Mouse (Mus musculus): ENCODE measurements at regions not wholly inside any gene's neighbourhood (a gene's known extent, or its start where the extent isn't known, plus 50 kb on each side); places are given as distances from the start of the nearest gene placed in this dataset.
"Not testable (repeated sequence)": the region's sequence is repeated elsewhere in the genome, so short reads cannot be mapped to it uniquely, and the experiment has no call there.

DNA sequence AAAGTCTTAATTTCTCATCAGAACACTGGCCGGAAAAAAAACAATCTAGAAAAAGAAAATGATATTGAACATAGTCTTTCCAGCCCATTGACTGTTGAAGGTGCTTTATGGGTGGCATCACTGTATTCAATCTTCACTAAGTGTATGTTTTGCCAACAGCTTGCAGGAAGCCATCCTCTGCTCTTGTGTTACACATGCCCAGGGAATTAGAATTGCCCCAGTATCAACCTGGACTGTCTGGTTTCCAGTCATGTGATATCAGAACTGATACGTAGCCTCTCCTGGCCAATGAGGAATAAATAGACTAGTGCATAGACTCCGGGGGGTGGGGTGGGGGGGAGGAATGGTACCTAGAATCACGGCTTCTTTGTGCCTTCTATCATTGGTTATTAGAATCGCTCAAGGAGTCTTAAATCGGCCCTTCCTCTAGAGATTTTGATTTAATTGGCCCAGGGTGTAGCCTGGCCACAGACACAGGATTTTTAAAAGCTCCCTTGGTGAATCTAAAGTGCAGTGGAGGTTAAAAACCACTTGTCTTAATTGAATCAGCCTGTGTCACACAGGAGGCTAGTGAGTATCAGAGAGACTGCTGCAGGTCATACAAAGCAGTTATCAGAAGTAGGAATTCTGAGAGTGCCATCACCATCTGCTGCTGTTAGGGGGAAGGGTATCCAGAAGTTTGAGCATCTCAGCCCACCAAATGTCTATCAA is 218.0 kb upstream of the Klf3 start:
- DNase-seq (ENCODE audit: low spot score): no peak

DNA sequence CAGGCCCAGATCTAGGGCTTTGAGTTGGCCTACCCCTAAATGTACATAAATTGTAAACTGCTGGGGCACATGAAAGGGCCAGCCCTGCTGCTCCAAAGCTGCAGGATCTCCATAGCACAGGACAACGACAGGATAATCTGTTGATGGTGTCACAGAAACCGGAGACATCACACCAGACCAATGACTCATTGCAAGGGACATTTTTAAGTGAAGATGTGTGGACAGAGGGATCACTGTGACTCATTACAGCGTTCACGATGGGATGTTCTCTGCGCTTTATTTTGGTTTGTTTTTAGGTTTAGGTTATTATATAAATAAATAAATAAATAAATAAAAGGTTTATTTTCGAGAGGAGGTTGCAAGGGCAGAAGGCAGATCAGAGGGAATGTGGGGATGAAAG is 216.9 kb upstream of the Klf3 start:
- no peak for DNase-seq (ENCODE audit: low spot score)

DNA sequence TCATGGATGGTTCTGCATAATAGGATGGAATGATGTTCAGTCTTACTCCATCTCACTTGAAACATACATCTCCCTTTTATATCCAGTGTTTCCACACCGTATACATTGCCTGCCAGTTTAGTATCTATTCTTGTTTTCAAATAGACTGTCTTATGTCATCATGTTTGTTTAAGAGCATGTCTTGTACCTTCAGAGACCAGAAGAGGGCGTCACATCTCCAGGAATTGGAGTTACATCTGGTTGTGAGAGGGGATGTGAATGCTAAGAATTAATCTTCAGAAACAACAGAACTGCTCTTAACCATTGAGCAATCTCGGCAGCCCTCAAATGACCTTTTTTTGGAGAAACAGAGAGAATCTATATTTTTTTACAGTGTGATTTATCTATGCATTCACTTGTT is 216.3 kb upstream of the Klf3 start:
- no peak for DNase-seq (ENCODE audit: low spot score)

DNA sequence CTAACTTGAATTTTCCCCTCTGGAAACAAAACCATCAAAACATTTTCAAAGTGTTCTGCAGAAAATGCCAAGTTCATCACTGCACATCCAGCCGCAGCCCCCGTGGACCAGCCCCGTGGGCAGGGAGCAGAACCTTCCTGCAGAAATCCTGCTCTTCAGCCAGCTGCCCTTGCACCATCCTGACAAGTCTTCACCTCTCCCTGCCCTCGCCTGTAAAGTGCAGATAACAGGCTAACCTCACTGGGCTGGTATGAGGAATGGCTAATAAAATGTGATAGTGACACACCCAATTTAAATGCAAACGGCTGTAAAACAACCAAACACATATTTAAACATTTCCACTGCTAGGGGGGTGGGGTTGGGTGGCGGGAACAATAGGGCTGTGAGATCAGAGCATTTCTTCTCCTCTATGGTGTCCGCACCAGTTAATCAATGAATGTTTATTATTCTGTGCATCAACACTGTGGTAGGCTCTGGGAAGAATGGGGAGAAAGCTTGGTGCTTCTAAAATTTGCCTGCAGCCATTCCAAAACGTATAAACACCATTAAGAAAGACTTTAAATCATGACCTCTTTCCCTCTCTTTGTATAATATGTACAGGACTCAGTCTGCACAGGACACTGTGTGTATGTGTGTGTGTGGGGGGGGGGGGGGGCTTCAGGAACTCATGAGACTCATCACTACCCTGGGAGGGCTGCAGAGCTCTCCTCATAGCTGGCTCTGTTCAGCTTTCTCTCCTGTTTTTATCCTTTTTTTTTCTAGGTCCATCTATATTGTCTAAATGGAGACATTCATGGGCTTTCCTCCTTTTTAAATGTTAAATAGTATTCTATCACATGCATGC is 215.1 kb upstream of the Klf3 start:
- peak; percentile 57 for DNase-seq (ENCODE audit: low spot score)

DNA sequence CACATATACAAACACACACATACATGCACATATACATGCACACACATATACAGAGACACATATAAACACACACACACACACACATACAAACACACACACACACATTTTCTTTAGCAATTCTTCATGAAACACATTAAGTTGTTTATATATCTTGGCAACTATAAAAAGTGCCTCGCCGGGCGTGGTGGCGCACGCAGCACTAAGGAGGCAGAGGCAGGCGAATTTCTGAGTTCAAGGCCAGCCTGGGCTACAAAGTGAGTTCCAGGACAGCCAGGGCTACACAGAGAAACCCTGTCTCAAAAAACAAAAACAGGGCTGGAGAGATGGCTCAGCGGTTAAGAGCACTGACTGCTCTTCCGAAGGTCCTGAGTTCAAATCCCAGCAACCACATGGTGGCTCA is 214.4 kb upstream of the Klf3 start:
- not testable (repeated sequence) for DNase-seq (ENCODE audit: low spot score)

DNA sequence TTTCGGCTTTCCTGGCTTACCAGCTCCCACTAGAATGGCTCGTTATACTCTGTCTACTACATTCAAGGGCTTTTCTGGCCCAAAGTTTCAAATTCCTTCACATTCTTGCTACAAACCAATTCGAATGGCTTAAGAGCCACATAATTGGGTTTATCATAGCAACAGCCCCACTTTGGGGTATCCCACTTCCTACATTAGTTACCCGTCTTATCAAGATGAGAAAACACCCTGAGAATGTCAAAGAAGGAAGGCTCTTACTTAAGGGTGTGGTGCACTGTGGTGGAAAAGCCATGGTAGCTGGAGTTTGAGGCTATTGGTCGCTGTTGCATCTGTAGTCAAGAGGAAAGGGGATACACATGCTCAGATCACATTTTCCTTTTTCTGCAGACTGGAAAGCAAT is 213.2 kb upstream of the Klf3 start:
- DNase-seq (ENCODE audit: low spot score): no peak

DNA sequence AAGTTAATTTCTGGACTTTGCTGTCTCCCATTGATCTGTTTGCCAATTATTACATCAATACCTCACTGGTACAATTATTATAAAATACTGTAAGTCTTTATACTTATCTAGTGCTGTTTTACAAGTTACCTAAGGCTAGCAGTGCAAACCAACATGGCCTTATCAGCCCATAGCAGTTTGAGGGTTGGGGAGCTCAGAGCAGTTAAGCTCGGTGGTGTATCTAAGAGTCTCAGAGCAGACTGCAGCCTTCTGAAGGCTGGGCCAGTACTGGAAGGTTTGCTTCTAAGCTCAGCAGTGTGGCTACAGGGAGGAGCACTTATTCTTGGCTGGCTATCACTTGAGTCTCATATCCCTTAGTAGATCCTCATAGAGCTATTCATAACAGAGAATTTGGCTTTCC is 212.4 kb upstream of the Klf3 start:
- DNase-seq (ENCODE audit: low spot score): no peak

DNA sequence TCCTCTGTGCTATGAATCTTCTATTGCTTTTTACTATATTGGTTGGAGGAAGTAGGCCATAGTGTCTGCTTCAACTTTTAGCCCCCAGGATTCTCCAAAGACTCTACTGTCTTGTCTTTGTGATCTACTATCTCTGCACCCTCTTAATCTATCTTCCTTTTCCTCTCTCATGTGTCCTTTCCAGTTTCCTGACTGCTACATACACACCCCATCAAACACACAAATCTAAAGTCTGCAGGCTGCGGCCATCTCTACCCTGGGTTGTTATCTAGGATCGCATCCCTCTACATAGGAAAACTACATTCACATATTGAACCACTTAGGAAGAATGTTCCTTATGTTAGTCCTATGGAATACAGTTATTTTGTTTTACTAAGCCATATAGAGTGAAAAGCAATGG is 211.4 kb upstream of the Klf3 start:
- no peak for DNase-seq (ENCODE audit: low spot score)

DNA sequence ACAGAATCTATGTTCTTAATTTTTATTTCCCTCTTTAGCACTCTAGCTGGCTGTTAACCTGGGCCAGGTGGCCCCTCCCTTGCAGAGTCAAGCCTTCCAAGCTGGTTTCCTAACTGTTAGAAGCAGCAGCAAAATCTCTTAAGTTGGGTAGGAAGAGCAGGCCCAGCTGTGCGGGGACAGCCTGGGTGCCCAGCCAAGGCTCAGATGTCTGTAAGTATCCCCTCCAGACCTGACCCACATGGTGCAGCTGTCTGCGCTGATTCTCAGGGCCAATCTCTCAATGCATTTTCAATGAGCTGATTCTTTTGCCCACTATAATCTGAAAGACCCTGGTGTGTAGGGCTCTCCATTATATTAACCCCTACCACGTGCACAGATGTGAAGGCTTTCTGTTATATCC is 208.0 kb upstream of the Klf3 start:
- no peak for DNase-seq (ENCODE audit: low spot score)

DNA sequence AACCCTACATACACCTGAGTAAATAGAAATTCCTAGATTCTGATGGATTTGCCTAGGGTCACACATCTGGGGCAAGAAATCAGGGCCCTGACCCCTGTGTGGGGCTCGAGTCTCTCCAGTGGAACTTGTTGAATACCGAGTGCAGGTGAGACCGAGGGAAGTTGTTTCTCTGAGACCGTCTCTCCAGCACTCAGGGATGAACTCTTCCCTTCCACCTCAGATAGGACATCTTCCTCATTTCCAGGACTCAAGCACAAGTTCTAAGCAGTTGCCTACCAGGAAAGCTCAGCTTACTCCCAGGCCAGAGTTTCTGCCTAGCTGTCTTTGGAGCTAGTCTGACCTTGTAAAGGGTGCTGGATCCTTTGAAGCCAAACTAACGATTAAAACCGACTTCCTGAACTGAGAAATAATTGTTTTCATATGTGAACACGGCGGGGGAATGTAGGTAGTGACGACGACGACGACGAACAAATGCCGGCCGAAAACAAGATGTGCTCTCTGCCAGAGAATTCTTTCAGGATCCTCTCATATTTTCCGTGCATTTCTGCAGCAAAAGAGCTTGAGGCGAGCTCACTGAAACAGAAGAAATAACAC is 207.3 kb upstream of the Klf3 start:
- DNase-seq (ENCODE audit: low spot score): no peak

DNA sequence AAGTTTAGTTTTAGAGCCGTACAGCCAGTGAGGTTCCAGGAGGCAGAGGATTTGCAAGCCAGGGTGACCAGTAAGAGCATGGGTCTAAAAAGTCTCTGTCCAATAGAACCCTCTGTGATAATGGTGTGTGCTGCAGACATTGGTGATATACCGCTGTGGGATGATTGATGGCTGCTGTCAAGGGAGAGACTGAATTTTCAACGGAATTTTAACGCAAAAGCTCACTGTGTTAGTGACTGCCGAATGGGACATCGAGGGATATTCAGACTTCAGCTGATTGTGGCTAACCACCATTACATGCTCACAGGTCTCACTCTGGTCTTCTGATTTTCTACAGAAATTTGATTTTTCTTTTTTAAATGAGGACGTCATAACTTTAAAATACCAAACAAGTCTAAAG is 206.2 kb upstream of the Klf3 start:
- no peak for DNase-seq (ENCODE audit: low spot score)

DNA sequence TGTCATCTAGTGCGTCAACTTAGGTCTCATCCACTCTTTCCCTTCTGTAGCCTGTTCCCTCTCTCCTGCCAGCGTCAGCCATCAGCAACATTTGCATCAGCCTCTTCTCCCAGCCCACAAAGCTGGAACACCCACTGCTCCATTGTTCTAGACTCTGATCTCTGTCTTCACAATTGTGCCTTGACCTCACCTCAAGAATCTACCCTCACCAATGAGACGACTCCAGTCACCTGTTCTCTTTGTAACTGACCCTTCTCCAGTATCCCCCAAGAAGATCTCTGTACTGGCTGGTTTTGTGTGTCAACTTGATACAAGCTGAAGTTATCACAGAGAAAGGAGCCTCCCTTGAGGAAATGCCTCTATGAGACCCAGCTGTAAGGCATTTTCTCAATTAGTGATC is 205.7 kb upstream of the Klf3 start:
- DNase-seq (ENCODE audit: low spot score): no peak

DNA sequence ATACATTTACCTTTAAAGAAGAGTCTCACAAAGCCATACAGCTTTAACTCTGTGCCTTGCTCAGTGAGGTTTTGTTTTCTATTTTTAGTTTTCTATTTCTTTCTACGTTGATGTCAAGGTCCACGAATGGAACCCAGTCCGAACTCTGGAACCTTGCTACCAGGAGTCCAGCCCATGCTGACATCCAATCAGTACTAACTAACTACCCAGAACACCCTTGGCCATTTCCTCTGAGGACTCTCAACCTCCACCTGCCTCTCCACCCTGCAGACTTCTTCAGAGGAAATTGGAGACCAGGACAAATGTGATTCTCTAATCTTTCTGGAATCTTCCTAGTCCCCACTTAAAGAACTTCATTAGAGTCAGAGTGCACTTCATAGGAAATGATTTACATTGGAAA is 204.6 kb upstream of the Klf3 start:
- no peak for DNase-seq (ENCODE audit: low spot score)

DNA sequence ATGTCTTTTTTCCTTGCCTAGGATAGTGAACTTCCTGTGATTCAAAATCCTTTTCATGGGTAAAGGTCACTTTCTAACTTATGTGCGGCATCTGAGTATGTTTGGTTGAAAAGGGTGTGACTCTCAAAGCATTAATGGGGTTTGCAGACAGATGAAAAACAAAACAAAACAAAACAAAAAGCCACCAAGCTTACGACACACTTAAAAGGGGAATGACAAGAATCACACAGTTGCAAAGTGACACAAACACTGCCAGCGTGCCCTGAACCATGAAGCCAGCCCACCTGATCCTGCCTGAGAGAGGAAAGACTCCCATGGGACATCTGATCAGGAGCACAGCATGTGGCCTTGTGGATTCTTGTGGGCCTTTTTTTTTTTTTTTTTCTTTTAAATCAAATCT is 204.2 kb upstream of the Klf3 start:
- DNase-seq (ENCODE audit: low spot score): no peak

DNA sequence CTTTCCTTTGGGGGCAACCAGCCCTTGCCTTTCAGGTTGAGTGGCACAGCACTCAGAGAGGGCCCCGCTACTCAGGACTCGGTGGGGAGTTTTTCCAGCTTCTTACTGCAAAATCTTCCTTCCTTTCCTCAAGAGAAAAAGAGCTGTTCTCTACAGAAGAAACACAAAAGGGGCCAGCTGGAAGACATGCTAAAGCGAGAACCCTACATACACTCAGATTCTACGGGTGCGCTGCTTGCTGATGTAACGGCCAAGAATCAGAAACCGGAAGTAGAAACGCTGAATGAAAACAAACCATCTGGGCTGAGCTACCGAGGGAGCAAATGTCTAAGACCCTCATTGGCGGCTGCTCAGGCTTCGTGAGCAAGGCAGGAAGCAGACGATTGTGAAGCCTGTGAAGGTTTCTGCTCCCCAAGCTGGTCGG is 203.3 kb upstream of the Klf3 start:
- DNase-seq (ENCODE audit: low spot score): peak; percentile 42

DNA sequence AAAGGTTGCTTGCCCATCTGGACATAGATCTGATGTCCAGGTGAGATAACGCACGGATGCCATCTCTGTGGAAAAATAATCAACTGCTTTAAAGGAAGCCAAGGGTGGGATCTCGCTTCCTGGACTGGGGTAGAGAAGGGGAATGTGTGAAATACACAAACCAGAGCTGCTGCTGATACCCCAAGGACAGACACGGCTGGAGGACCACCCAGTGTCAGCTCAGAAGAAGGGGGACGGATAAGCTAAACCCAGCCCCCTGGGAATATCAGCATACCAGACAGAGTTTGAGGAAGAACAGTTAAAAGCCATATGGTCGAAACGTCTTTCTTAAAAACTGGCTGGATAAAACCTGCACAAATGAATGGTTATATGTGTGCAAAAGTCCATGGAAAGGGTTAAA is 202.8 kb upstream of the Klf3 start:
- DNase-seq (ENCODE audit: low spot score): peak; percentile 61

DNA sequence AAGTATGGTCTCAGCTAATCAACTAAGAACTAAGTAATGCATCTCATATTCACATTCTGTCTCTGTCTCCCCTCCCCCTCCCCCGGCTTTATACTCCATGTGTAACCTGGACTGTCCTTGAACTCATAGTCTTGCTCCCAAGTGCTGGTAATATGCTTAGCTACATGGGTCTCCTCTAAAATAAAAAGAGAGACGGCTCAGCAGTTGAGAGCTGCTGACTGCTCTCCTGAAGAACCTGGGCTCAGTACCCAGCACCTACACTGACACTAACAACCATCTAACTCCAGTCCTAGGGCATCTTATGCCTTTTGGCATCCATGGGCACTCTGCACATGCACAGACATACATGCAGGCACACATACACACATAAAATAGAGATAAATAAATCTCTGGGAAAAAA is 202.4 kb upstream of the Klf3 start:
- DNase-seq (ENCODE audit: low spot score): no peak

DNA sequence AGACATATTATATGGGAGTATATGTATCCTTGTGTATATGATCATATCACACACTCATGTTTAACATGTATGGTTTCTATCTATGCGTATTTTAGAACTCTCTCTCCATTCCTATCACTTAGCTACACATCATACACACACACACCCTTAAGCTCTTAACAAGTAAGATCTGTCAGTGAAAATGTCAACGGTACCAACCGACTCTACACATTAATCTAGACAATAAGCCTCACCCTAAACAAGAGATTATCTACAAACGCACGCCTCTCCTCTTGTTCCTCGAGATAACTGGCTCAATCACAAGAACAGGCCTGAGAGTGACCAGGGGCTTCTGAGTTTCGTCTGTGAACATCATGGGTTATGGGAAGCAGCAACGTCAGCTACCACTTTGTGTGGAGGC is 201.9 kb upstream of the Klf3 start:
- no peak for DNase-seq (ENCODE audit: low spot score)

DNA sequence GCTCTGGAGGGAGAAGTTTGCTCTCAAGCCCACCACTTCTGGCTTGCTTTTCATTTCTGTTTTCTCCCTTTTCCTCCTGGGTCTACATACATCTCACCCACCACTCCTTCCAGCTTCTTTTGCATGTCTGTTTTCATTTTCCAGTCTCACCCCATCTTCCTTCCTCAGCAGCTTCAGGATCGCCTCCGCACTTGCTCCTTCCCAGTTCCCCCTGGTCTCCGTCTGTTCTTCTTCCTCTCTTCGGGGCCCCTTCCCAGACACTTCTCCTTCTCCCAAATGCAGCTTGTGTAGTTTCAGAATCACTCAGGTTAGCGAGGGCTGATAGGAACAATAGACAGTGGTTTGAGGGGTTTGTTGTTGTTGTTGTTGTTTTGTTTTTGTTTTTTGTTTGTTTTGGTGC is 201.4 kb upstream of the Klf3 start:
- no peak for DNase-seq (ENCODE audit: low spot score)

DNA sequence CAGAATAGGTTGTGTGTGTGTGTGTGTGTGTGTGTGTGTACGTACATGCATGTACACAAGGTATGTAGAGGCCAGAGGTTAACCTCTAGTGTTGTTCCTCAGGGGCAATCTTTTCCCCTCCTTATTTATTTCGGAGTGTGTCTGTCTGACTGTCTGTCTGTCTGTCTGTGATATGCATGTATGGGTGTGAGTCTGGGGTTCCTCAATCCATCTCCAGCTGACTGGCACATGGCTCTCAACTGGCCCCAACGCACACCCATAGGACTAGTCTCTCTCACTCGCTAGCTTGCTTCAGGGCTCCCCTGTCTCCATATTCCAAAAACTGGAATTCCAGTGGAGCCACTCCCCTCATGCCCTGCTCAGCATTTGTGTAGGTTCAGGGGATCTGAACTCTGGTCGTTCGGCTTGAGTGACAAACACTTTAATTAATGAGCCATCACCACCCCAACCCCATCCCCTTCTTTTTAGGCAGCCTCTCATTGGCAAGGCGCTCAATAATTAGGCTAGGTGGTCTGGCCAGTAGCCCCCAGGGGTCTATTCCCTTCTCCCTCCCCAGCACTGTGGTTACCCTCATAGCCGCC is 200.7 kb upstream of the Klf3 start:
- no peak for DNase-seq (ENCODE audit: low spot score)

DNA sequence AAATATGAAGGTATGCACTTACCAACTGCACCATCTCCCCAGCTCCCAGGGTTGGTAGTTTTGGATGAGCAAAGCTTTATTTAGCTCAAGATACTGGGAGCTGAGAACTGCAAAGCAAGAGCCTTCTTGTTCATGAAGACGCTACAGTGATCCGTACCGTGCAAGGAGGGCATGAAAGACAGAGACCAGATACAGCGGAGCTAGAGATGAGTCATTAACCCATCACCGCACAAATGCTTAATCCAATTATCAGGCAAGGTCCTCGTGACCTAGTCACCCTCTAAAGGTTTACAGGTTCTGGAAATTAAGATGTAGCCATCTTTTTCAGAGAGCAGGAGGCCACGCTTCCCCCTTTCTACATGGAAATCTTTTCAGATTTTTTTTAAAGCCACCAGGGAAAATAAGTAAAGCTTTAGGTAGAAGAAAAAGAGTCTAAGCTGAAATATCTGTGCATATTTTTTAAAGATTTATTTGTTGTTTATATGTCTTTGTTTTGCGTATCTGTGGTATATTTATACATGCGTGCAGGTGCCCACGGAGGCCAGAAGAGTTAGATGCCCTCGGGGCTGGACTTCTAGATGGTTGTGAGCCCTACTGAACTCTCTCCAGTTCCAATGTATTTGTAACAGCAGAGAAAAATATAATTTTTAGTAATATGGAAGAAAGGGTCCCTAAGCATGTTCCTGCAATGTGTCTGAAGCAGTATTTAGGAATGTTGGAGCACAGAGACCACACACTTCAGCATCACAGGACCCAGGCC is 200.0 kb upstream of the Klf3 start:
- DNase-seq (ENCODE audit: low spot score): no peak

DNA sequence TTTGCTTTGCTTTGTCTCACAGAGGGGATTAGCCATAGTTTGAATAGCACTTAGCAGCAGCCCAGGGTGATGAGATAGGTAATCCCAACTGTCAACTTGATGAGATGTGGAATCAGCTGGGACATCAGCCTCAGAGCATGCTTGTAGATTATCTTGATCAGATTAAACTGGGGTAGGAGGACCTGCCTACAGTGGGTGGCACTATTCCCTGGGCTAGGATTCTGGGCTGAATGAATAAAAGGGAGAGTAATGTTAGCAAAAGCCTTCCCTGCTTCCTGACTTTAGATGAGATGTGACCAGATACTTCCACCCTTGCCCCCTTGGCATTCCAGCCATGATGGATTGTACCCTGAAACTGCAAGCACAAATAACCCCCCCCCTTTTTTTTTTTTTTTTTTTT is 198.0 kb upstream of the Klf3 start:
- DNase-seq (ENCODE audit: low spot score): no peak
